Mouse (Mus musculus) natural killer cell, adult 2 months (primary cell): ENCODE measurements around the gene Plekho1.

Source experiments
- DNase-seq, 2 experiments: peaks; one replicate each; pipeline ENCODE4 v3.0.0; 2022; ENCODE audit warnings: low spot score in 2 of 2

Plekho1 gene

GRCm38 (mm10) chr3:95950763-95951551 is 44.8 kb downstream of the Plekho1 start:
- DNase-seq = peak; percentile 89 to 90

GRCm38 (mm10) chr3:95948325-95948724 is 47.5 kb downstream of the Plekho1 start:
- DNase-seq = no peak

GRCm38 (mm10) chr3:95945731-95946240 is 50.0 kb downstream of the Plekho1 start:
- DNase-seq = no peak

GRCm38 (mm10) chr3:95944742-95945141 is 51.1 kb downstream of the Plekho1 start:
- no peak for DNase-seq

- no peak for DNase-seq
Measured at GRCm38 (mm10) chr3:95943226-95943625, 52.6 kb downstream of the Plekho1 start.

- DNase-seq = no peak
Measured at GRCm38 (mm10) chr3:95942749-95943148, 53.1 kb downstream of the Plekho1 start.

GRCm38 (mm10) chr3:95938835-95939234 is 57.0 kb downstream of the Plekho1 start:
- peak in 1 of 2 experiments; percentile 33 for DNase-seq
